Mouse (Mus musculus): ENCODE results near the gene Cacna2d1.

The Cacna2d1 gene

DNA sequence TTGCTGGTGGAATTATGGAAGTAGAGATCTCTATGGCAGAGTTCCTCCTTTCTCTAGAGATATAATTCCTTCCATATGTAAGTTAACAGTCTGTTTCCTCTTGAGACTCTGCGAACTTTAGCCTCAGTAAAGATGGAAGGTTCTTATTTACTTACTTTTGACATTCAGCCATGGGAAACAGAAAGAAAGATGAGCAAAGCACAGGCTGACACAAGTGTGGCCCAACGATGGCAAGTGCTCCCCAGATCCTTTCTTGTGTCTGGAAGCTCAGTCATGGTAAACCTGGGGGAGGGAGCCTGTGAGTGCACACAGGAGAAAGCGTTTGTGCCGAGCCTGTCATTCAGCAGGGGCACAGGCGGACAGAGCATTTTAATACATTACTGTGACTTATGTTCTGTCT, 48.9 kb downstream of the Cacna2d1 start:
- no peak for DNase-seq (ENCODE audit: low spot score in 2 of 2)

- no peak for DNase-seq (ENCODE audit: low spot score in 2 of 2)
These were observed 50.9 kb downstream of the Cacna2d1 start for GRCm38 (mm10) chr5:15985228-15985858.

DNA sequence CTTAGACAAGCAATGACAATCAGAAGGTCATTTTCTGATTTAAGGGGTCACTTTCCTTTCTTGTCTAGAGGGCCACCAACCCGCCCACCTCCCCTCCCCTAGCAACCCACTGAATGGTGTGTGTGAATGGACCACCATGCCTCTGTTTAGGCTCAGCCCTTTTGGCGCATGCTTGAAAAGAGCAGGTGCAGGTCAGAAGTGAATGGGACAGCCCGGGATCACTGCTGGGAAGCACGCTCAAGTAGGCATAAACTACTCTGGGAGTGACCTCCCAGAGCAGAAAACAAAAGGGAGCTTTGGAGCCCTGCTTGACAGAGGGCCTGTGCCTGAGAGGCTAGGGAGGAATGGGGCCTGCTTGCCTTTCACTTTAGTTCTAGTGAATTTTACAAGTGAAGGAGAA, 51.4 kb downstream of the Cacna2d1 start:
- DNase-seq (ENCODE audit: low spot score in 2 of 2) = no peak

DNA sequence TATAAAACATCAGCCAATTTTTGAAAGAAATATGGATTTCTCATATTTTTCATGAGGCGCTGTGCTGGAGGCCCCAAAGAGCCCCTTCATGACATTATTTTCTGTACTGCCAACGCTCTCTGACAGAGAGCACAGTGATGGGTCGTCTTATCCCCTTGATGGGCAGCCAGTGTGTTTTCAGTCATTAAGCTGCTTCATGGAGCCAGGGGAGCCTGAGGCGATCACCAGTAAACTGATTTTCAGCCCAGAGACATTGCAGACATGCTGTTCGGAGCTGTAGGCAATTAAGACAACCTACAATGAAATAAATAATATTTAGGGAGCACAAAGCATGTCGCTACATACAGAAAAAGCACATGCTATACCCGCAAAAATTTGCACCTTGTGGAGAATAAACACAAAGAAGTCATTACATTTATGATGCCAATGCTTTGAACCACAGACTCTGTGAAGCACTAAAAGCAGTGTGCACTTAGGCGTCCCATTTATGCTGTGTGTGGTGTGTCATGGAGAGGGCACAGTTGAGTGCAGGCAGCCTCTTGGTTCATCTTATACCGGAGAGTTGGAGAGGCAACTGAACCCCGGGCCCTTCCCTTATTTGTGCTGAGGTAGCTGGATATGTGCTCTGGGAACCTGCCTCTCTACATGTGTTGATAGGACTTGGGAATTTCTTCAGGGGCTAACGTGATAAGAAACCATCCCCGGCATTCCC, 57.1 kb downstream of the Cacna2d1 start:
- DNase-seq (ENCODE audit: low spot score in 2 of 2) = no peak

- no peak for DNase-seq (ENCODE audit: low spot score in 2 of 2)
These were observed 58.9 kb downstream of the Cacna2d1 start for GRCm38 (mm10) chr5:15993252-15993944.

GRCm38 (mm10) chr5:15997190-15997589, 62.7 kb downstream of the Cacna2d1 start:
- DNase-seq (ENCODE audit: low spot score in 2 of 2) = no peak

- DNase-seq (ENCODE audit: low spot score in 2 of 2) = no peak
These were observed 63.3 kb downstream of the Cacna2d1 start for GRCm38 (mm10) chr5:15997769-15998168.

DNA sequence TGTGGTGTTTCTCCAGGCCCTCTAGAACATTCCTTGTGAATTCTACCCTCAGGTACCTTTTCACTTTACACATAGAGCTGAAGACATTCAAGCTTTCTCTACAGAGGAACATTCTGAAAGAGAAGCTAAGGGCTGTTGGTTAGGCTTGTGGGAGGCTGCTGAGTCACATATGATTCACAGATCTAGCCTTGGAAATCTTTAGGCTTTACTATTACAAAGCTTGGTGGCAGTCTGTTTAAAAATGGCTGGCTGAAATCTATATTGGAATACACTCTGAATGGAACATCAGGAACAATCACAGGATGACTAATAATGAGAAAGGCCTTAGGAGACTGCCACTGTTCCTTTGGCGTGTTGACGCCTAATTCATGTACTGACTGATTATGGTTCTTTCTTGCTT, 66.4 kb downstream of the Cacna2d1 start:
- no peak for DNase-seq (ENCODE audit: low spot score in 2 of 2)

- no peak for DNase-seq (ENCODE audit: low spot score in 2 of 2)
These were observed 68.1 kb downstream of the Cacna2d1 start for GRCm38 (mm10) chr5:16002431-16003063.

DNA sequence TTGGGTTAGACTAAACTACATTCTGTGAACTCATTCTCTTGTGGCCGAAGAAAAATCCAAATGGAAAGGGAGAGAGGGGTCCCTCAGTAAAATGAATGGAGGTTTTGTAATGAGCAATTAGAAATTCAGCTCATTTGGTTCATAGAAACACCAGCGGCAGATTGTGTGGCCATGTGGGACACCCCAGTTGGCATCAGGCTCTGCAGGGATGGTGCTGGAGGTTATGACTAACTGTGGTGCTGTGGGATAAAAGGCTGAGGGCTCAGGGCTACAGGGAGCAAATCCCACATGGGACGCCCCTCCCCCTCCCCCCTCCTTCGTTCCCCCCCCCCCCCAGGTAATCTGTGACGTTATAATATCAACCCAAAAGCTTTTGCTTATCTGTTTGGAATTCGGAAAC, 69.8 kb downstream of the Cacna2d1 start:
- no peak for DNase-seq (ENCODE audit: low spot score in 2 of 2)

GRCm38 (mm10) chr5:16006964-16007363, 72.5 kb downstream of the Cacna2d1 start:
- DNase-seq (ENCODE audit: low spot score in 2 of 2) = no peak

DNA sequence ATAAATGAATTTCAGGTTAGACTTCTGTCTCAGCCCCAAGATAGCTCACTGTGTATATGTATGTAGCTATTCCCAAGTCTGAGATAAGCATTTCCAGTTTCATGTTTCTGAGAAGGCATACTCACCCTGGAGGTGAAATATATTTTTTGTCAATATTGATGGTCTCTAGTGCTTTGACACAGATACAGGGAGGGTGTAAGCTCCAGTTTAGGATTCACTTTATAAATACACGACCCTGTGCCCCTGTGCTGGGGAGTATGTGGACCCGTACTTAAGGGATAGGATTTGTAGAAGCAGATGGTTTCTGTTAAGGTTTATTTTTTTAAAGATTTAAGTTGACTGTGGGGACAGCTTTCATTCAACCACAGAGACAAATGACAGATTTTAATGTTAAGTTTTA, 79.2 kb downstream of the Cacna2d1 start:
- no peak for DNase-seq (ENCODE audit: low spot score in 2 of 2)

DNA sequence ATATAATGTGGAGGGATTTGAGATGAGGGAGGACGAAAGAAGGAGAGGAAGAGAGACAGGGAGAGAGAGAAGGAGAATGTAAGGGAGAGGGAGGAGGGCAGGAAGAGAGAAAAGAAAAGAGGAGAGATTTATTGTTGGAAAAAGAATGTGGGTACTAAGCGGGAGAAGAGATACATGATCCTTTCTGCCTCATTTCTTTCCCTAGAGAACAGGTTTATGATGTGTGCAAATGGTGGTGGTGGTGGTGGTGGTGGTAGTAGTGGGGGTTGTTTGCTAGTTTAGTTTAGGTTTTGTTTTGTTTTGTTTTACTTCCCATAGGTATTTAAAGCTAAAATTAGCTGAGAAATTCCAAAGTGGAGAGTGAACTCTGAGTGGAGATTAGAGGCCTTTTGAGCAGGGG, 79.9 kb downstream of the Cacna2d1 start:
- DNase-seq (ENCODE audit: low spot score in 2 of 2) = no peak

DNA sequence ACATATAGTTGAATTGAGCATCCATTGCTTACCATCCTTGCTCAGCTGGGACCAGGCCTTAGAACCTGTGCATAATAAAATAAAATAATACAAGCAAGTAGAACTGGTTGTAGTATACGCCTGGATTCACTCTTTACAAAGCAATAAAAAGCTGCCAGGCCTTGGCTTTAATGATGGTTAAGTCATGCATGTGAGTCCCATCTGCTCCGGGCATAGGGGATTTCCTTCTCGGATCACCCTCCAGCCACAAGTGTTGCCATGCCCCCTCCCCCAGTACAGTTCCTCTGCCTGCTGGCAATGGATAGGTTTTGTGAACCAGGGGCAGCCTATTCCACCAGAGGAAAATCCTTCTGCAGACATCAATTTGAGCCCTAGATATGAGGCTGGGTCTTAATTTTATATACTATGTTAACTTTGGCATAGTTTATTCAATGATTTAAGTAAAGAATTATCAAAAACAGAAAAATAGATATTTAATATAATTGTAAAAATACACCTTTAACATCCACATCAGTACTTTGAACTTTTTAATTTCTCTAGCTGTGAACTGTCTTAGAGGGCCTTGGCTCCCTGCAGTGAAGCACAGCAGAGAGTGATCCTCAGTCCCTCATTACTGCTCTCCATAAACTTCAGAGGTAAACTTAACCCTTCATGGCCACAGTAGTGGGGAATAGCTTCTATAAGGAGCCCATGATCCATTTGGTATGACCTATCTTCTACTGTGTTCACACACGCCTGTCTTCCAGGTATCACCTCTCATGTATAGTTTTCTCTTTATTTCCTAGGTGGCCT, 90.3 kb downstream of the Cacna2d1 start:
- no peak for DNase-seq (ENCODE audit: low spot score in 2 of 2)

DNA sequence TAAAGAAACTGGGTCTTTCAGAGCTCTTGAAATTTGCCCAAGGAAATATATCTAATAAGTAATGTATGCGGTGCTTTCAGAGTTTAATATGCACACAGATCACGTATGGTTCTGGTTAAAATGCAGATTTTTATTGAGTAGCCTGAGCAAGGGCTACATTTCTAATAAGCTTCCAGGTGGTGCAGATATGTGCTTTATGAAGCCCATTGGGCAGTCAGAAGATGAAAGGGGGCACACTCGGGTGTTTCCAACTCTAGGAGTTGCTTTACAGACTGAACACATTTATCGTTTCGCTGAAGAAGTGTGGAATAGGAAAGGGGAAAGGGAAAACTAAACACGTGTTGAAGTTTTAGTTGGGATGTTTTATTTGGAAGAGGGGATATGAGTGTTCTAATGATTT, 94.4 kb downstream of the Cacna2d1 start:
- no peak for DNase-seq (ENCODE audit: low spot score in 2 of 2)

DNA sequence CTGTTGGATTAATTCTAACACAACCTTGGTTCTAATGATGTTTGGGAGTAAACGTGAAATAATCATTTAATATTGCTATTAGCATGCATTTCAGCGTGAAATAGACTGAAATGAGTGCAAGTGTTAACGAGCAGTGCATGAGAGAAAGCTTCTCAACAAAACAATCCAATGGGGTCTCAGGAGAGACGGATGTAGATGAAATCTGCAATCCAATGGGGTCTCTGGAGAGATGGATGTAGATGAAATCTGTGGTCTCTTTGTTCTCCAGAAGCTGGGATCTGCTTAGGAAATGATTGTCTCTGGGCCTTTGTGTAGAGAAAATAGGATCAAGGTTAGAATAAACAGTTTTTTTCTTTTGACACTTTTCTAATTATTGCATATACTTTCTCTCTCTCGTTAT, 95.0 kb downstream of the Cacna2d1 start:
- no peak for DNase-seq (ENCODE audit: low spot score in 2 of 2)

- no peak for DNase-seq (ENCODE audit: low spot score in 2 of 2)
These were observed 99.1 kb downstream of the Cacna2d1 start for GRCm38 (mm10) chr5:16033569-16033968.

DNA sequence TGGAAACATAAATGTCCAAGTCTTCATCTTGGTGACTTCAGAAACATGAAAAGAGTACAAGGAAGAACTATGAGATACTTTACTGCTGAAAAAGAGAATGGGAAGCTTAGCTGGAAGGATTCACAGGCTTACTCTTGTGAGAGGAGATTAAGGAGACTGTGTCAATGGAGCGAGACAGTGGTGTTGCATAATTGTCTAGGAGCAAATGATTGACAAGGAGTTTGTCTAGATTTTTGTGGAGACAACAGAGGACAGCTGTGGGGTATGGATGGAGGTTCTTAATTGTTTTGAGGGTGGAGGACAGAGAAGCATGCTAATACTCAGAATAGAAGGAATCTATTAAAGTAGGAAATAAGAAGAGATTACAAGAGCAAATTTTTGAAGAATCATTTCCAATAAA, 100.8 kb downstream of the Cacna2d1 start:
- DNase-seq (ENCODE audit: low spot score in 2 of 2) = no peak

DNA sequence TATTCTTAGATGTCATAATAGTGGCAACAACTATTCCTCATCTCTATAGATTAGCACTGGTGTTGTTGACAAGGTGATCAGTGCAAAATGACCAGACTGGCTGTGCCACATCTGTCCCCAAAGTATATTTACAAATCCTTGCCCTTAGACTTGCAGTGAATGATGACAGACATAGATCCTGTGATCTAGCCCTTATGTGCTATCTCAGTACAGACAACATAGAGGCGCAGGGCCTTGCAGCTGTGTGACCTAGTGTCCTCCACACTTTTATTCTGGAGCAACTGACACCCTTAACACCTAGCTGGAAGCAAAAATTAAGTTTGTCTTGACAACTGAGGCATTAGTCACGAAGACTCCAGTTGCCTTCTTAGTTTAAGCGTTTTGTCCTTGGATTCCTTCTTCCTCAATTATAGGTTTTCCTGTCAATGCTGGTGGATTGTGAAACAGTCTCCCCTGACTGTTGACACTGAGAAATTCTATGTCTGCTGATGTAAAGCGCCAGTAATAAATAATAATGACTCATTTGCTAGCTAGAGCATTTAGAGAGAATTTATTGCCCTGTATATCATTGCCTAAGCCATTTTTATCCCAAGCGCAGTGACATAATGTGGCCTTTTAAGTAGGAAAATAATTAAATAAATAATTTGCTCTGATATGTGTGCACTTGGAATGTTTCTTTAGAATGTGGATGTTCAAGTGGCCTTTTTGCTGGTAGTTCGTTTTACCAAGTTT, 110.8 kb downstream of the Cacna2d1 start:
- DNase-seq (ENCODE audit: low spot score in 2 of 2) = no peak

- no peak for DNase-seq (ENCODE audit: low spot score in 2 of 2)
These were observed 113.1 kb downstream of the Cacna2d1 start for GRCm38 (mm10) chr5:16047452-16048191.

Measured in thymus, postnatal 10 days (tissue).